Mouse (Mus musculus): ENCODE data around the gene Casp4. TPM values are rescaled to one million over a fixed set of nuclear protein-coding genes. Genes with fewer than 3 reads are reported as not detected.

The Casp4 gene
- 53.4 and 61.6 TPM in 2 replicates for polyA plus RNA-seq (2012; ENCODE audit: insufficient read depth, insufficient read length, missing spikeins)

DNA sequence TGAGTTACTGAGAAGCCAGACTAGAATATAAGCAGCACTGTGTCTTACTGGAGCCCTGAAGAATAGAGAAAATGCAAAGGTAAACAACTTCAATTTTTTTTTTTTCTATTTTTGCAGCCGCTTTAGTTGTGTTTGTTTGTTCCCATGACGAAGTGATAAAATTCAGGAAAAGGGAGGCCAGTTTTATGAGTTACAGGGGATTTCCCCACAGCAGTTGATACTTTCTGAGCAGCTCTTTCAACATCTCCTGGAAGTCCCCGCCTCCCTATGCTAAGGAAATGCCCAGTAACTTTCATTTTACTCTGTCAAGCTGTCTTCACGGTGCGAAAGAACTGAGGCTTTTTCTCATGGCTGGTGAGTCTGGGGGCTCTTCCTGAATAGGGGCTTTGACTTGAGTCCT is at the start of gene Casp4:
Gene Casp4 (plus strand): TSS at position 268 of the 400 bp plus-strand sequence.
- Histone ChIP-seq H3K4me3 (ENCODE audit: insufficient read depth, low read length) (peak within 1 kb of the TSS; percentile 67), H3K27ac (ENCODE audit: insufficient read depth, low read depth, low read length) (peak within 1 kb of the TSS; percentile 86), H3K4me1 (ENCODE audit: control insufficient read depth, insufficient read depth, low read length) (peaks cover 10% of the 10 kb centered on the region)
- TF ChIP-seq POLR2A (IDR thresholded peaks at IDR 0.05; ENCODE audit: borderline replicate concordance, low read depth, low read length) (no peak), CTCF (IDR thresholded peaks at IDR 0.05; ENCODE audit: low read depth, low read length) (no peak)

- Histone ChIP-seq H3K4me3 (ENCODE audit: insufficient read depth, low read length) (no peak overlapping the region), H3K4me1 (ENCODE audit: control insufficient read depth, insufficient read depth, low read length) (no peaks in the 10 kb centered on the region), H3K27ac (ENCODE audit: insufficient read depth, low read depth, low read length) (no peak overlapping the region)
- no peak for TF ChIP-seq CTCF (IDR thresholded peaks at IDR 0.05; ENCODE audit: low read depth, low read length)
- TF ChIP-seq POLR2A (IDR thresholded peaks at IDR 0.05; ENCODE audit: borderline replicate concordance, low read depth, low read length), result no peak
These were observed 44.6 kb upstream of the Casp4 start for GRCm38 (mm10) chr9:5263951-5264475.

- Histone ChIP-seq H3K4me1 (ENCODE audit: control insufficient read depth, insufficient read depth, low read length) (no peaks in the 10 kb centered on the region), H3K4me3 (ENCODE audit: insufficient read depth, low read length) (no peak overlapping the region), H3K27ac (ENCODE audit: insufficient read depth, low read depth, low read length) (no peak overlapping the region)
- TF ChIP-seq CTCF (IDR thresholded peaks at IDR 0.05; ENCODE audit: low read depth, low read length) (no peak), POLR2A (IDR thresholded peaks at IDR 0.05; ENCODE audit: borderline replicate concordance, low read depth, low read length) (no peak)
These were observed 38.4 kb upstream of the Casp4 start for GRCm38 (mm10) chr9:5270274-5270673.

GRCm38 (mm10) chr9:5270884-5271283 is 37.7 kb upstream of the Casp4 start:
- H3K4me1 ChIP-seq (ENCODE audit: control insufficient read depth, insufficient read depth, low read length), result no peaks in the 10 kb centered on the region
- TF ChIP-seq CTCF (IDR thresholded peaks at IDR 0.05; ENCODE audit: low read depth, low read length) (no peak), POLR2A (IDR thresholded peaks at IDR 0.05; ENCODE audit: borderline replicate concordance, low read depth, low read length) (no peak)
- H3K4me3 ChIP-seq (ENCODE audit: insufficient read depth, low read length), result no peak overlapping the region
- H3K27ac ChIP-seq (ENCODE audit: insufficient read depth, low read depth, low read length), result no peak overlapping the region

DNA sequence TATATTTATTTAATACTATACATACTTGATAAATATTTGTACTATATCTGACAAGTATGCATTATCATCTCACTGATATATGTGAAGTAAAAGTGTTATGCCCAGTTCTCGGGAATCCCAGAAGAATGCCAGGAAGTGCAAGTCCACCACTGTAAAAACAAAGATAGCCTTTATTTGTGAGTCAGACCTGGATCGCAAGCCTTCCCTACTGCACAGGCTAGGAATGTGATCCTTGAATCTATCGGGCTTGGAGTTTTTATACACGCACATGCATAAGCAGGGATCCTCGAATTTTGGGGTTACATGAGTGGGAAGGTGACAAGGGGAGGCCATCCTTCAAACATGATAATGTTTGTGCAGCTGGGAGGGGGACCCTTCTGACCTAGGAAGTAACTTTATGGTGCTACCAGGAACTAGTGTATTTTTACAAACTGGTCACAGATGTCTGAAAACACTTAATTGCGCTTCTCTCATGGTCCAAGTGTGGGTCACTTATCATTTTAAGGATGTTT is 37.2 kb upstream of the Casp4 start:
- Histone ChIP-seq H3K4me1 (ENCODE audit: control insufficient read depth, insufficient read depth, low read length) (no peaks in the 10 kb centered on the region), H3K27ac (ENCODE audit: insufficient read depth, low read depth, low read length) (no peak overlapping the region), H3K4me3 (ENCODE audit: insufficient read depth, low read length) (no peak overlapping the region)
- no peak for TF ChIP-seq POLR2A (IDR thresholded peaks at IDR 0.05; ENCODE audit: borderline replicate concordance, low read depth, low read length)
- TF ChIP-seq CTCF (IDR thresholded peaks at IDR 0.05; ENCODE audit: low read depth, low read length), result no peak

DNA sequence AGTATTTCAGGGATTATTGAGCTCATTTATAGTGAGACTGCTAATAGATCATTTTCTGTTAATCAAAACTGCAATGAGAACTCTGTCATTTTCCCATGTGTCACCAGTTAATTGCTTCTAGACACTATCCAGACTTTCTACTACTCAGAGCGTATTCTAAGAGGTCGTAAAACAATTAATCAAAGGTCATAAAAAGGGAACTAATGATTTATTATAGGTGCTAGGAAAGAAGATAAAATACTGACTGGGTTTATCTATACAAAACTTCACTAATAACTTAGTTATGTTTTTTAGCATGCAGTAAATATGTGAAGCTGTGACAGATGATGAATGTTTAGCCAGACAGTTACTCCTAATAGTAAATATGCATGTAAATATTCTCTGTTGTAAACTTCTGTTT is 22.6 kb upstream of the Casp4 start:
- Histone ChIP-seq H3K4me1 (ENCODE audit: control insufficient read depth, insufficient read depth, low read length) (no peaks in the 10 kb centered on the region), H3K4me3 (ENCODE audit: insufficient read depth, low read length) (no peak overlapping the region), H3K27ac (ENCODE audit: insufficient read depth, low read depth, low read length) (no peak overlapping the region)
- no peak for TF ChIP-seq CTCF (IDR thresholded peaks at IDR 0.05; ENCODE audit: low read depth, low read length)
- TF ChIP-seq POLR2A (IDR thresholded peaks at IDR 0.05; ENCODE audit: borderline replicate concordance, low read depth, low read length), result no peak

DNA sequence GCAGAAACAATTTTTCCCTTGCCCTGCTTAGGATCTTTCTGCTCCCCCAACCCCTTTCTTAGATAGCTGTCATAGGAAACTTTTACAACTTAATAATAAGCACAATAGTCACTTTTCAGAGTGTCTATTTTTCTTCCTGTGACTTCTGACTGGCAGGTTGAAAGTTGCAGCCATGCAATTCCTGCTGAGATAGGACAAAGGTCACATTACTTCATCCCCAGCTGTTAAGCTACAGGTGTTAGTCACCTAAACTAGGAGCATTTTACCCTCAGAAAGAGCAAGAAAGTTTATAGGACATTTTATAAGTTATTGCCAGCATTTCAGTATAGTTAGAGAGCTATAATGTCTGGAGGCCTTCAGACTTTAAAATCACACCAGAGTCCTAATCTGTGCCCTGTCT is 22.0 kb upstream of the Casp4 start:
- H3K4me3 ChIP-seq (ENCODE audit: insufficient read depth, low read length), result no peak overlapping the region
- no peaks in the 10 kb centered on the region for H3K4me1 ChIP-seq (ENCODE audit: control insufficient read depth, insufficient read depth, low read length)
- H3K27ac ChIP-seq (ENCODE audit: insufficient read depth, low read depth, low read length), result no peak overlapping the region
- TF ChIP-seq CTCF (IDR thresholded peaks at IDR 0.05; ENCODE audit: low read depth, low read length), result no peak
- TF ChIP-seq POLR2A (IDR thresholded peaks at IDR 0.05; ENCODE audit: borderline replicate concordance, low read depth, low read length), result no peak

DNA sequence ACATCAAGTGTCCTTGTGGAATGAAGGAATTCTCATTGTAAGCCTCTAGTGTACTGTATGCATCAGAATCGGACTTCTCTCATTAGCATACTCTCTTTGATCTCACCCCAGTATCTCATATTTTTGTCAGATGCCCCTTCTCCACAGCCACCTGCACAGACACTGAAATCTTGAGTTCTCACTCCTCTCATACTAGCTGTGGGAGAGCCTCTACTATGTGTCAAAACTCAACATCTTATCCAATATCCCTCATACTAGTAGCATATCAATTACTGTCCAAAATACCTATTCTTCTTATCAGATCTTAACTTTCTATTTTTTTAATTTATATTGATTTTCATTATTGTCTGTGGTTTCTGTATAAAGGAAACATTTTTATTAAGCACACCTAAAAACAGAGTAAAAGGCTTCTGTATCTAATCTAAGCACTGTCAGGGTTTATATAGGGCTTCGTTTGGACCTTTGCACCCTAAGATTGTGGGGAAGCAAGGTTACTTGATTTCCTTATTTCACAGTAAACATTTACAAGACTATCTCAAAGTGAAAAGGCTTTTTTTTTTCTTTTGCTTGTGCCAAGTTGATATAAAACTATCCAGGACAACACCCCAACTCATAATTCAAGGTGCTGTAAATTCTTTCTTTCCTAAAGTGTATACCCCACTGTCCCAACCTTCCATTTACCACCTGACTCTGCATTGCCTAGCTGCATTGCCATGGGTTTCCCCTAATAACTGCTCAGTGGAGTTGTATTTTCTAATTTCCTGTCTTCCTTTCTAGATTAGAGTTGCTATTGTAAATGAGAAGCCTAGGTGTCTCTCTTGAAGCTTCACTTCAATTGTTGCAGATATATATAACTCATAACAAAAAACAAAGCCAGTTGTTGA is 12.0 kb upstream of the Casp4 start:
- TF ChIP-seq POLR2A (IDR thresholded peaks at IDR 0.05; ENCODE audit: borderline replicate concordance, low read depth, low read length), result no peak
- no peak for TF ChIP-seq CTCF (IDR thresholded peaks at IDR 0.05; ENCODE audit: low read depth, low read length)
- H3K4me3 ChIP-seq (ENCODE audit: insufficient read depth, low read length), result no peak overlapping the region
- H3K4me1 ChIP-seq (ENCODE audit: control insufficient read depth, insufficient read depth, low read length), result peaks cover 3% of the 10 kb centered on the region
- no peak overlapping the region for H3K27ac ChIP-seq (ENCODE audit: insufficient read depth, low read depth, low read length)

GRCm38 (mm10) chr9:5298329-5299131 is 10.1 kb upstream of the Casp4 start, which contains the start of gene Casp1:
TSS of gene Casp1 (plus strand) at chr9:5298517.
- H3K27ac ChIP-seq (ENCODE audit: insufficient read depth, low read depth, low read length), result peak within 1 kb of the TSS; percentile 90
- TF ChIP-seq POLR2A (IDR thresholded peaks at IDR 0.05; ENCODE audit: borderline replicate concordance, low read depth, low read length), result no peak
- no peak for TF ChIP-seq CTCF (IDR thresholded peaks at IDR 0.05; ENCODE audit: low read depth, low read length)
- peak within 1 kb of the TSS; percentile 62 for H3K4me3 ChIP-seq (ENCODE audit: insufficient read depth, low read length)
- peaks cover 3% of the 10 kb centered on the region for H3K4me1 ChIP-seq (ENCODE audit: control insufficient read depth, insufficient read depth, low read length)

Measured in bone marrow macrophage, adult 2 months (primary cell).